Mouse (Mus musculus): ENCODE results near the gene Prrc2a. TPM values are rescaled to one million over a fixed set of nuclear protein-coding genes. Genes with fewer than 3 reads are reported as not detected.

Prrc2a gene
- total and polyA plus RNA-seq, 2 experiments from 2014 or later, result 99.2 to 223 TPM

- H3K4me3 ChIP-seq (ENCODE audit: low read length), result no peak overlapping the region
- peak; percentile 51 for TF ChIP-seq CTCF (IDR thresholded peaks at IDR 0.05; ENCODE audit: low read depth)
- H3K27me3 ChIP-seq (ENCODE audit: insufficient read depth, low read length), result no peaks in the 10 kb centered on the region
- H3K36me3 ChIP-seq (ENCODE audit: insufficient read depth, low read length), result peaks cover 26% of the 10 kb centered on the region
- WGBS, result 62% methylated on average over 3 of the region's 3 CpGs
- no peak for ATAC-seq
- 0 out of 2 replicates have a peak overlapping the region, but pooled peaks have one; percentile 40 for H3K4me2 ChIP-seq (ENCODE audit: low read depth, low read length)
- H3K9me3 ChIP-seq (ENCODE audit: low read length), result no peaks in the 10 kb centered on the region
- H3K27ac ChIP-seq, result no peak overlapping the region; the same call in 1 of the 2 replicates
- no peak overlapping the region for H3K9ac ChIP-seq (replicated peaks; ENCODE audit: low read length)
- no peaks in the 10 kb centered on the region for H3K4me1 ChIP-seq (ENCODE audit: insufficient read depth, low read length)
- DNase-seq (ENCODE audit: low spot score), result peak; percentile 27
These were observed 58.2 kb downstream of the Prrc2a start for GRCm38 (mm10) chr17:35106522-35106921.

- DNase-seq (ENCODE audit: low spot score) (peak; percentile 75), ATAC-seq (peak; percentile 49)
- H3K9ac ChIP-seq (replicated peaks; ENCODE audit: low read length), result peak overlapping the region; percentile 23; the same call in 1 of the 2 replicates
These were observed 58.8 kb downstream of the Prrc2a start for GRCm38 (mm10) chr17:35105740-35106389.

DNA sequence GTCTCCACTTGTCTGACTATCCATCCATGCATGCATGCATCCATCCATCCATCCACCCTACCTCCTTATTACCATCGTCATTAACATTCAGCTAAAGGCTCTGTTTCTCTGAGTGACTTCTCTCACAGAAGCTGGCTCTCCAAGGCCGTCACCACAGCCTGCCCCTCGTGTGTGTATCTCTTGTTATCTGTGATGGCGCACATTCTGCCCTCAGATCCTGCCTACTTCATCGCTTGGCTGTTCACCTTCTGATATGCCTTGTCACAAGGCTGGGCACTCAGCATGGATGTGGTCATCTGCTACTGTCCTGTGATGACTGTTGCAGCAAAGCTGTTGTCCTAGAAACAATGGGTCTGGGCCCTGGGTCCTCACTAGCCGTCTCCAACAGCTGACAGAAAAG lies 59.9 kb downstream of the Prrc2a start:
- 68% methylated on average over 6 of the region's 6 CpGs for WGBS
- ATAC-seq (no peak), DNase-seq (ENCODE audit: low spot score) (no peak)
- no peak for TF ChIP-seq CTCF (IDR thresholded peaks at IDR 0.05; ENCODE audit: low read depth)
- Histone ChIP-seq H3K36me3 (ENCODE audit: insufficient read depth, low read length) (peaks cover 43% of the 10 kb centered on the region), H3K4me3 (ENCODE audit: low read length) (no peak overlapping the region), H3K9me3 (ENCODE audit: low read length) (no peaks in the 10 kb centered on the region), H3K4me1 (ENCODE audit: insufficient read depth, low read length) (no peaks in the 10 kb centered on the region), H3K27ac (no peak overlapping the region), H3K4me2 (ENCODE audit: low read depth, low read length) (no peak overlapping the region), H3K9ac (replicated peaks; ENCODE audit: low read length) (no peak overlapping the region), H3K27me3 (ENCODE audit: insufficient read depth, low read length) (no peaks in the 10 kb centered on the region)

More at GRCm38 (mm10) chr17:35105740-35106389, 58.8 kb downstream of the Prrc2a start:
- Histone ChIP-seq H3K4me2 (ENCODE audit: low read depth, low read length) (peak overlapping the region; percentile 40), H3K4me1 (ENCODE audit: insufficient read depth, low read length) (no peaks in the 10 kb centered on the region), H3K27me3 (ENCODE audit: insufficient read depth, low read length) (no peaks in the 10 kb centered on the region), H3K9me3 (ENCODE audit: low read length) (no peaks in the 10 kb centered on the region), H3K27ac (peak overlapping the region; percentile 28; the same call in 1 of the 2 replicates), H3K36me3 (ENCODE audit: insufficient read depth, low read length) (peaks cover 32% of the 10 kb centered on the region), H3K4me3 (ENCODE audit: low read length) (no peak overlapping the region)
- 17% methylated on average over 13 of the region's 13 CpGs for WGBS
- TF ChIP-seq CTCF (IDR thresholded peaks at IDR 0.05; ENCODE audit: low read depth), result peak; percentile 78

DNA sequence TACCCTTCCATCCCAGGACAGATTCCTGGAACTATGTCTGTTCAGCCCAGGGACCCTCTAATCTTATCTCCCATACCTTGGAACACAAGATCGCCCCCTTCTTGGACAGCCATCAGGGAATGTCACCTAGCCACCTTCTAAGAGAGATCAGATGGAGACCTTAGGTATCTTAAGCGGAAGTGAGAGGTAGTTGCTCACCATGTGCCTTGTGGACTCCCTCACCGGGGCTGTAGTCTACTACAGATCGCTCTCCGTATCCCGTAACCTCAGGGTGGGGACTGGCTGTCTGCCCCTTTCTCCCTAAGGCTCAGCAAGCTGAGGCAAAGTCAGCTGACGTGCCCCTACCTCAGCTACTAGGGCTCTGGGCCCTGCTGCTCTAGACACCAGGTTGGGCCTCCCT lies 60.6 kb downstream of the Prrc2a start:
- Histone ChIP-seq H3K4me3 (ENCODE audit: low read length) (no peak overlapping the region), H3K27ac (no peak overlapping the region), H3K27me3 (ENCODE audit: insufficient read depth, low read length) (no peaks in the 10 kb centered on the region), H3K4me1 (ENCODE audit: insufficient read depth, low read length) (no peaks in the 10 kb centered on the region), H3K36me3 (ENCODE audit: insufficient read depth, low read length) (peaks cover 50% of the 10 kb centered on the region), H3K9me3 (ENCODE audit: low read length) (no peaks in the 10 kb centered on the region), H3K4me2 (ENCODE audit: low read depth, low read length) (no peak overlapping the region), H3K9ac (replicated peaks; ENCODE audit: low read length) (no peak overlapping the region)
- WGBS, result 94% methylated on average over 7 of the region's 7 CpGs
- DNase-seq (ENCODE audit: low spot score) (no peak), ATAC-seq (no peak)
- TF ChIP-seq CTCF (IDR thresholded peaks at IDR 0.05; ENCODE audit: low read depth), result no peak

- no peak for TF ChIP-seq CTCF (IDR thresholded peaks at IDR 0.05; ENCODE audit: low read depth)
- no peaks in the 10 kb centered on the region for H3K27me3 ChIP-seq (ENCODE audit: insufficient read depth, low read length)
- no peak overlapping the region for H3K9ac ChIP-seq (replicated peaks; ENCODE audit: low read length)
- H3K4me1 ChIP-seq (ENCODE audit: insufficient read depth, low read length), result no peaks in the 10 kb centered on the region
- H3K27ac ChIP-seq, result no peak overlapping the region
- ATAC-seq (no peak), DNase-seq (ENCODE audit: low spot score) (no peak)
- no peak overlapping the region for H3K4me3 ChIP-seq (ENCODE audit: low read length)
- H3K4me2 ChIP-seq (ENCODE audit: low read depth, low read length), result no peak overlapping the region
- peaks cover 57% of the 10 kb centered on the region for H3K36me3 ChIP-seq (ENCODE audit: insufficient read depth, low read length)
- no peaks in the 10 kb centered on the region for H3K9me3 ChIP-seq (ENCODE audit: low read length)
- WGBS, result 67% methylated on average over 6 of the region's 6 CpGs
These were observed 61.4 kb downstream of the Prrc2a start for GRCm38 (mm10) chr17:35103221-35103690.

- Histone ChIP-seq H3K9me3 (ENCODE audit: low read length) (no peaks in the 10 kb centered on the region), H3K9ac (replicated peaks; ENCODE audit: low read length) (no peak overlapping the region), H3K4me3 (ENCODE audit: low read length) (no peak overlapping the region), H3K4me1 (ENCODE audit: insufficient read depth, low read length) (no peaks in the 10 kb centered on the region), H3K27me3 (ENCODE audit: insufficient read depth, low read length) (no peaks in the 10 kb centered on the region), H3K27ac (no peak overlapping the region), H3K36me3 (ENCODE audit: insufficient read depth, low read length) (peaks cover 63% of the 10 kb centered on the region), H3K4me2 (ENCODE audit: low read depth, low read length) (no peak overlapping the region)
- 67% methylated on average over 7 of the region's 8 CpGs for WGBS
- TF ChIP-seq CTCF (IDR thresholded peaks at IDR 0.05; ENCODE audit: low read depth), result no peak
- ATAC-seq, result no peak
- DNase-seq (ENCODE audit: low spot score), result no peak
These were observed 62.4 kb downstream of the Prrc2a start for GRCm38 (mm10) chr17:35102299-35102698.

DNA sequence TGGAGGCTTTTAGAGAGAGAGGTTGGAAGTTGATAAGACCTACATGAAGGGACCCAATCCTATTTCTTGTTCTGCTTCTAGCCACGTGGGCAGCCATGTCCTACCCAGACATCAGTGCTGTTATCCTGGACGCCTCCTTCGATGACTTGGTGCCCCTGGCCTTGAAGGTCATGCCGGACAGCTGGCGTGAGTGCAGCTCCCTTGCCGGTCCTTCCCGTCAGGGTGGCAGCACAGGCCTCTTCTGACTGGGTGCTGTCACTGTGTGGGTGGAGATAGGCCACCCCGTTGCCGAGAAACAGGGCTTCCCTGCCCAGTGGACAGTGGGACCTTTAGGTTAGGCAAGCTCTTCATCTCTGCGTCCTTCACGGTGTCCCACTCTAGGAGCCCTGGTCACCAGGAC lies 63.5 kb downstream of the Prrc2a start:
- Histone ChIP-seq H3K9ac (replicated peaks; ENCODE audit: low read length) (no peak overlapping the region), H3K27ac (no peak overlapping the region), H3K36me3 (ENCODE audit: insufficient read depth, low read length) (peaks cover 67% of the 10 kb centered on the region), H3K9me3 (ENCODE audit: low read length) (no peaks in the 10 kb centered on the region), H3K4me2 (ENCODE audit: low read depth, low read length) (no peak overlapping the region), H3K4me1 (ENCODE audit: insufficient read depth, low read length) (no peaks in the 10 kb centered on the region), H3K4me3 (ENCODE audit: low read length) (no peak overlapping the region), H3K27me3 (ENCODE audit: insufficient read depth, low read length) (no peaks in the 10 kb centered on the region)
- no peak for ATAC-seq
- 90% methylated on average over 11 of the region's 11 CpGs for WGBS
- no peak for DNase-seq (ENCODE audit: low spot score)
- TF ChIP-seq CTCF (IDR thresholded peaks at IDR 0.05; ENCODE audit: low read depth), result no peak

Measured in hindbrain, postnatal 0 days (tissue).